Mouse (Mus musculus): Measurements from ENCODE around the gene Prl3a1.

DNA sequence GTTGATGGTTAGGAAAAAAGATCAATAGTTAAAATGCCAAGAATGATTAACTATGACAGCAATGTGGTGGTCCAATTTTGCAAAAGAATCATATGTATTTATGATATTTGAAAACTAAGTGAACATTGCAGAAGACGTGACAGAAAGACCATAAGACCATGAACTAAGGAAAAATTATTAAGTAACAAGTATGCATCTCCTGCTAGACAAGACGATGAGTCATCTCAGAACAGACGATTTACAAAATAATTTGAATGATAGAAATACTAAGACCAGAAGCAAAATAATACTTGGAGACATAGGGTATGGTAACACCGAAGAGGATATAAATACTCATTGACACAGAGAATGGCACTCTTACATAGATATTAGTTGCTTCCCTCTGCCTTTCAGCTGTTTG lies at the start of gene Prl3a1:
- TF ChIP-seq CTCF (conservative IDR thresholded peaks at IDR 0.05; ENCODE audit: low read length) (no peak), NANOG (IDR thresholded peaks at IDR 0.05; ENCODE audit: borderline replicate concordance, low read length) (no peak), POU5F1 (IDR thresholded peaks at IDR 0.05; ENCODE audit: borderline replicate concordance, low read length) (no peak)
